Comparison of ENCODE assay signal across 8 mouse cellular contexts in genomic region chr5:135133736-135134405, GRCm38 (mm10). TPM values are rescaled to one million over a fixed set of nuclear protein-coding genes. Genes with fewer than 3 reads are reported as not detected.
A peak's percentile ranks its signal among the peaks of the same experiment; 100 is the strongest.
DNase-seq lines count a peak whose midpoint lies in the region; ATAC-seq and TF ChIP-seq lines count a peak whose summit lies in the region.

No protein-coding gene starts in this region.

- TF ChIP-seq POLR2A in ES-Bruce4 (IDR thresholded peaks at IDR 0.05; ENCODE audit: insufficient read depth, low read length), result no peak

- H3K36me3 ChIP-seq in ES-Bruce4 (ENCODE audit: control insufficient read depth, insufficient read depth, low read length, poor library complexity, severe bottlenecking), result no peaks in the 10 kb centered on the region
- H3K36me3 ChIP-seq in embryonic facial prominence, embryonic 15.5 days, result no peaks in the 10 kb centered on the region
- no peaks in the 10 kb centered on the region for H3K36me3 ChIP-seq in liver, embryonic 14.5 days (replicated peaks; ENCODE audit: control insufficient read depth, insufficient read depth, low read depth)

- H3K4me3 ChIP-seq in ES-Bruce4 (ENCODE audit: low read depth, low read length), result peak overlapping the region; percentile 61
- H3K4me3 ChIP-seq in embryonic facial prominence, embryonic 15.5 days (replicated peaks), result peak overlapping the region; percentile 23
- peak overlapping the region; percentile 20 to 38; a peak in 3 of 4 replicates for H3K4me3 ChIP-seq in liver, embryonic 14.5 days (ENCODE audit: insufficient read depth in 1 of 2, low read depth in 2 of 2, low read length in 2 of 2)

- no peak overlapping the region for H3K9ac ChIP-seq in ES-Bruce4 (ENCODE audit: low read depth, poor library complexity, severe bottlenecking)
- H3K9ac ChIP-seq in embryonic facial prominence, embryonic 15.5 days, result no peak overlapping the region
- H3K9ac ChIP-seq in liver, embryonic 14.5 days (replicated peaks), result no peak overlapping the region

- TF ChIP-seq CTCF in ES-Bruce4 (IDR thresholded peaks at IDR 0.05; ENCODE audit: low read depth, low read length), result no peak
- no peak for TF ChIP-seq CTCF in liver, embryonic 14.5 days (IDR thresholded peaks at IDR 0.05; ENCODE audit: low read depth)

- DNase-seq in adrenal gland, adult (ENCODE audit: inconsistent age in 2 of 2, low spot score in 1 of 2), result peak; percentile 24 to 55
- DNase-seq in adrenal gland, postnatal 25 days, result no peak
- DNase-seq in induced T-regulatory cell, adult 2 months (ENCODE audit: low read depth), result peak; percentile 94
- DNase-seq in liver, embryonic 14.5 days (ENCODE audit: low read depth in 3 of 3, low spot score in 3 of 3), result peak in 2 of 3 experiments; percentile 44 to 69
- DNase-seq in naive thymus-derived CD4-positive, alpha-beta T cell, adult 2 months (ENCODE audit: low read depth), result peak; percentile 88
- peak; percentile 82 for DNase-seq in thymus, postnatal 25 days

- no peaks in the 10 kb centered on the region for H3K4me1 ChIP-seq in ES-Bruce4 (ENCODE audit: control insufficient read depth, insufficient read depth, low read length)
- peaks cover 11% of the 10 kb centered on the region for H3K4me1 ChIP-seq in embryonic facial prominence, embryonic 15.5 days
- peaks cover 0 to 4% of the 10 kb centered on the region in 2 experiments; a peak in 1 of 4 replicates for H3K4me1 ChIP-seq in liver, embryonic 14.5 days (replicated peaks; ENCODE audit: control insufficient read depth in 2 of 2, insufficient read depth in 2 of 2, low read length in 1 of 2)

- H3K27ac ChIP-seq in ES-Bruce4 (ENCODE audit: insufficient read depth, low read length), result no peak overlapping the region
- no peak overlapping the region for H3K27ac ChIP-seq in embryonic facial prominence, embryonic 15.5 days (replicated peaks)
- H3K27ac ChIP-seq in liver, embryonic 14.5 days, result no peak overlapping the region

- H3K4me2 ChIP-seq in embryonic facial prominence, embryonic 15.5 days (replicated peaks), result peak overlapping the region; percentile 46
- peak overlapping the region; percentile 61 for H3K4me2 ChIP-seq in liver, embryonic 14.5 days (ENCODE audit: low read depth)

- no peaks in the 10 kb centered on the region for H3K27me3 ChIP-seq in ES-Bruce4 (ENCODE audit: control insufficient read depth, insufficient read depth, low read length, poor library complexity, severe bottlenecking)
- peaks cover 30% of the 10 kb centered on the region for H3K27me3 ChIP-seq in embryonic facial prominence, embryonic 15.5 days
- peaks cover 9% of the 10 kb centered on the region for H3K27me3 ChIP-seq in liver, embryonic 14.5 days (ENCODE audit: control insufficient read depth, insufficient read depth, low read length)

- no peaks in the 10 kb centered on the region for H3K9me3 ChIP-seq in ES-Bruce4 (replicated peaks; ENCODE audit: control insufficient read depth, insufficient read depth, low read length, poor library complexity, severe bottlenecking)
- H3K9me3 ChIP-seq in embryonic facial prominence, embryonic 15.5 days (replicated peaks), result no peaks in the 10 kb centered on the region
- H3K9me3 ChIP-seq in liver, embryonic 14.5 days (ENCODE audit: control insufficient read depth, low read length), result no peaks in the 10 kb centered on the region

- peak; percentile 52; the same call in 1 of the 2 replicates for ATAC-seq in embryonic facial prominence, embryonic 15.5 days (ENCODE audit: insufficient number of reproducible peaks, low FRiP score, low TSS enrichment, low read depth)
- ATAC-seq in liver, embryonic 14.5 days (ENCODE audit: insufficient read depth), result peak; percentile 58

- WGBS in embryonic facial prominence, embryonic 15.5 days, result 3% methylated on average over 26 of the region's 26 CpGs
- 9% methylated on average over 26 of the region's 26 CpGs for WGBS in liver, embryonic 14.5 days (ENCODE audit: insufficient replicate concordance)

- no peak for TF ChIP-seq EP300 in ES-Bruce4 (IDR thresholded peaks at IDR 0.05; ENCODE audit: insufficient read depth, low read depth, low read length)
- no peak for TF ChIP-seq EP300 in liver, embryonic 14.5 days (IDR thresholded peaks at IDR 0.05; ENCODE audit: low read depth)

RNA-seq across cellular contexts. Expression of gene Tbl2, which starts 15.6 kb away (rescaled TPM):
- total RNA-seq in adrenal gland, postnatal 25 days (2021), result 31.5 and 46.0 TPM in 2 replicates
- polyA plus RNA-seq in ES-Bruce4 (2011; ENCODE audit: insufficient read depth, insufficient read length, low read depth, missing spikeins), result 28.2 and 32.4 TPM in 2 replicates
- polyA plus RNA-seq in embryonic facial prominence, embryonic 15.5 days (2015; fragmentation: Nextera tagmentation; extraction: Ambion mirVana), result 25.9 and 28.3 TPM in 2 replicates
- polyA plus RNA-seq in liver, embryonic 14.5 days (2012; rRNA removed), result 4.4 and 5.5 TPM in 2 replicates
- polyA plus RNA-seq in liver, embryonic 14.5 days (2014; fragmentation: Nextera tagmentation; extraction: Ambion mirVana), result 9.8 and 10.2 TPM in 2 replicates

RNA-seq across cellular contexts. Expression of gene Bcl7b, which starts 34.2 kb away (rescaled TPM):
- total RNA-seq in adrenal gland, postnatal 25 days (2021), result 63.2 and 64.0 TPM in 2 replicates
- 19.5 and 24.0 TPM in 2 replicates for polyA plus RNA-seq in ES-Bruce4 (2011; ENCODE audit: insufficient read depth, insufficient read length, low read depth, missing spikeins)
- polyA plus RNA-seq in embryonic facial prominence, embryonic 15.5 days (2015; fragmentation: Nextera tagmentation; extraction: Ambion mirVana), result 48.9 and 51.2 TPM in 2 replicates
- polyA plus RNA-seq in liver, embryonic 14.5 days (2012; rRNA removed), result 9.7 and 10.0 TPM in 2 replicates
- 25.6 and 26.7 TPM in 2 replicates for polyA plus RNA-seq in liver, embryonic 14.5 days (2014; fragmentation: Nextera tagmentation; extraction: Ambion mirVana)

RNA-seq across cellular contexts. Expression of gene Mlxipl, which starts 44.2 kb away (rescaled TPM):
- total RNA-seq in adrenal gland, postnatal 25 days (2021), result 70.1 and 79.1 TPM in 2 replicates
- polyA plus RNA-seq in ES-Bruce4 (2011; ENCODE audit: insufficient read depth, insufficient read length, low read depth, missing spikeins), result 3.8 and 4.6 TPM in 2 replicates
- 0.80 and 1.4 TPM in 2 replicates for polyA plus RNA-seq in embryonic facial prominence, embryonic 15.5 days (2015; fragmentation: Nextera tagmentation; extraction: Ambion mirVana)
- 14.7 and 18.5 TPM in 2 replicates for polyA plus RNA-seq in liver, embryonic 14.5 days (2012; rRNA removed)
- polyA plus RNA-seq in liver, embryonic 14.5 days (2014; fragmentation: Nextera tagmentation; extraction: Ambion mirVana), result 6.6 and 8.4 TPM in 2 replicates

RNA-seq across cellular contexts. Expression of gene Baz1b, which starts 53.2 kb away (rescaled TPM):
- 85.7 and 114 TPM in 2 replicates for total RNA-seq in adrenal gland, postnatal 25 days (2021)
- polyA plus RNA-seq in ES-Bruce4 (2011; ENCODE audit: insufficient read depth, insufficient read length, low read depth, missing spikeins), result 84.9 and 86.6 TPM in 2 replicates
- polyA plus RNA-seq in embryonic facial prominence, embryonic 15.5 days (2015; fragmentation: Nextera tagmentation; extraction: Ambion mirVana), result 36.2 and 42.4 TPM in 2 replicates
- 14.3 and 20.7 TPM in 2 replicates for polyA plus RNA-seq in liver, embryonic 14.5 days (2012; rRNA removed)
- 18.2 and 22.3 TPM in 2 replicates for polyA plus RNA-seq in liver, embryonic 14.5 days (2014; fragmentation: Nextera tagmentation; extraction: Ambion mirVana)

RNA-seq across cellular contexts. Expression of gene Vps37d, which starts 55.8 kb away (rescaled TPM):
- total RNA-seq in adrenal gland, postnatal 25 days (2021), result 2.2 and 4.1 TPM in 2 replicates
- 4.2 and 5.7 TPM in 2 replicates for polyA plus RNA-seq in ES-Bruce4 (2011; ENCODE audit: insufficient read depth, insufficient read length, low read depth, missing spikeins)
- polyA plus RNA-seq in embryonic facial prominence, embryonic 15.5 days (2015; fragmentation: Nextera tagmentation; extraction: Ambion mirVana), result 12.6 and 12.9 TPM in 2 replicates
- polyA plus RNA-seq in liver, embryonic 14.5 days (2012; rRNA removed), result 0.29 and 0.30 TPM in 2 replicates
- polyA plus RNA-seq in liver, embryonic 14.5 days (2014; fragmentation: Nextera tagmentation; extraction: Ambion mirVana), result 0.06 and 0.10 TPM in 2 replicates
